Mouse (Mus musculus) layer of hippocampus, adult 2 months (tissue): ENCODE measurements around the gene 1600014C10Rik. TPM values are rescaled to one million over a fixed set of nuclear protein-coding genes. Genes with fewer than 3 reads are reported as not detected.

Source experiments
- DNase-seq, 2 experiments: peaks; one replicate each; pipeline ENCODE4 v3.0.0; 2022; ENCODE audit warnings: low spot score in 2 of 2
- H3K27ac ChIP-seq: fragments of 200-600 bp; 2 replicates; pipeline ENCODE4 v1.8.1; 2022
- H3K4me3 ChIP-seq: fragments of 200-600 bp; 2 replicates; pipeline ENCODE4 v1.8.1; 2022; ENCODE audit warnings: mild to moderate bottlenecking
- CTCF ChIP-seq: fragments of 200-600 bp; conservative IDR thresholded peaks from 2 replicates; pipeline ENCODE4 v1.8.1; 2022; ENCODE audit warnings: antibody characterized with exemption, mild to moderate bottlenecking, moderate library complexity
- total RNA-seq, 2 experiments: library from RNA; stranded (reverse); gene quantifications; 2 replicates each; pipeline ENCODE4 v1.2.3; 2021

The 1600014C10Rik gene
- total RNA-seq, 2 experiments from 2014 or later = 24.0 to 29.5 TPM

GRCm38 (mm10) chr7:38227181-38227899 lies 44.3 kb downstream of the 1600014C10Rik start:
- H3K27ac ChIP-seq = peak overlapping the region; percentile 58; the same call in 1 of the 2 replicates
- DNase-seq = peak; percentile 40 to 42
- H3K4me3 ChIP-seq = peak overlapping the region; percentile 53
- TF ChIP-seq CTCF = 0 out of 2 replicates have a peak, but pooled peaks have one; percentile 10

- Histone ChIP-seq H3K4me3 (peak within 1 kb of the TSS; percentile 53), H3K27ac (peak within 1 kb of the TSS; percentile 58; the same call in 1 of the 2 replicates)
- no peak for TF ChIP-seq CTCF
- DNase-seq = peak; percentile 63 to 72
Measured at GRCm38 (mm10) chr7:38227900-38228298, 44.9 kb downstream of the 1600014C10Rik start, which contains the start of gene Plekhf1. Plekhf1 (minus strand) TSS chr7:38228016.

DNA sequence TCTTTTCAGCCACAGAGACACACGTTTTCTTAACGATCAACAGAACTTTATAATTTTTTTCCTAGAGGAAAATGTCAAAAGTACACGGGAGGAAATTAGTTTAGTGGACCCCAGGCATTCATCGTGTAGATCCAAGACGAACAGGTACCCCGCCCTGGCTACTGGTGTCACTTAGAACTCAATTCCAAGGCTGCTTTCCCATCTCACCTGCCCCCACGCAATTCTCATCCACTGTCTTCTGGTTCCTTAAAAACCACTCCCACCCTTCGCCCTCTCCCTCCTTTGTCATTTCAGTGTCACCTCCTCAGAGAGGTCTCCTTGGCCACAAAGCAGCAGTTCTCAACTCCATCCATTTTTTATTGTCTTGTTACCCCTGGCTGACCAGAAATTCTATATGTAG lies 45.3 kb downstream of the 1600014C10Rik start:
- no peak for DNase-seq
- Histone ChIP-seq H3K4me3 (peak overlapping the region; percentile 53), H3K27ac (no peak overlapping the region)
- no peak for TF ChIP-seq CTCF

- no peak for DNase-seq
- H3K27ac ChIP-seq = no peak overlapping the region
- TF ChIP-seq CTCF = no peak
- H3K4me3 ChIP-seq = no peak overlapping the region
Measured at GRCm38 (mm10) chr7:38230285-38230684, 47.3 kb downstream of the 1600014C10Rik start.

- no peak for DNase-seq
- Histone ChIP-seq H3K27ac (no peak overlapping the region), H3K4me3 (no peak overlapping the region)
- TF ChIP-seq CTCF = no peak
Measured at GRCm38 (mm10) chr7:38236400-38237105, 53.5 kb downstream of the 1600014C10Rik start.

- H3K27ac ChIP-seq = no peak overlapping the region
- TF ChIP-seq CTCF = no peak
- no peak overlapping the region for H3K4me3 ChIP-seq
- DNase-seq = no peak
Measured at GRCm38 (mm10) chr7:38237140-38237539, 54.1 kb downstream of the 1600014C10Rik start.

- Histone ChIP-seq H3K4me3 (no peak overlapping the region), H3K27ac (no peak overlapping the region)
- DNase-seq = no peak
- no peak for TF ChIP-seq CTCF
Measured at GRCm38 (mm10) chr7:38242417-38242816, 59.4 kb downstream of the 1600014C10Rik start.

Other genes starting within 250 kb of the 1600014C10Rik start
- gene Uri1, start 159.7 kb upstream of the 1600014C10Rik start, total RNA-seq = 10 to 100 TPM; 38.6 to 45.9 TPM
- 10 to 100 TPM; 13.5 to 13.7 TPM for gene Ccne1, start 75.7 kb upstream of the 1600014C10Rik start, total RNA-seq
- gene Plekhf1, start 44.8 kb downstream of the 1600014C10Rik start, total RNA-seq = 1 to 10 TPM; 2.1 to 2.6 TPM
- gene Pop4, start 88.2 kb downstream of the 1600014C10Rik start, total RNA-seq = 10 to 100 TPM; 19.9 to 24.5 TPM